Mouse (Mus musculus) heart, adult 2 months (tissue): ENCODE results near the gene Sh3kbp1. TPM values are rescaled to one million over a fixed set of nuclear protein-coding genes. Genes with fewer than 3 reads are reported as not detected.

ENCODE experiments used
- DNase-seq, 2 experiments: peaks; one replicate each; pipeline ENCODE4 v3.0.0; 2021
- H3K27ac ChIP-seq: fragments of 200-600 bp; 2 replicates; pipeline ENCODE4 v1.8.1; 2022
- H3K27me3 ChIP-seq: fragments of 200-500 bp; 2 replicates; pipeline ENCODE4 v1.6.1; 2012; ENCODE audit warnings: mild to moderate bottlenecking, low read length, inconsistent platforms, mixed read lengths; ENCODE audit not compliant: control insufficient read depth, insufficient read depth
- H3K36me3 ChIP-seq: fragments of 200-500 bp; 2 replicates; pipeline ENCODE4 v1.6.1; 2012; ENCODE audit warnings: low read length, inconsistent platforms; ENCODE audit not compliant: control insufficient read depth, insufficient read depth
- H3K4me1 ChIP-seq: fragments of 200-500 bp; 2 replicates; pipeline ENCODE4 v1.6.1; 2011; ENCODE audit warnings: low read length; ENCODE audit not compliant: control insufficient read depth, insufficient read depth
- H3K4me3 ChIP-seq: fragments of 200-600 bp; 2 replicates; pipeline ENCODE4 v1.8.1; 2022
- H3K79me2 ChIP-seq: fragments of 200-500 bp; replicated peaks from 2 replicates; pipeline ENCODE4 v1.6.1; 2012; ENCODE audit warnings: mild to moderate bottlenecking, inconsistent platforms, low read length, moderate library complexity, mixed read lengths; ENCODE audit not compliant: control insufficient read depth, insufficient read depth
- H3K9ac ChIP-seq: fragments of 200-500 bp; 2 replicates; pipeline ENCODE4 v1.6.1; 2012; ENCODE audit warnings: low read depth, mild to moderate bottlenecking, control low read depth, inconsistent platforms, low read length, mixed read lengths
- CTCF ChIP-seq: fragments of 200-600 bp; IDR thresholded peaks from 2 replicates; pipeline ENCODE4 v1.8.1; 2022; ENCODE audit warnings: antibody characterized with exemption, mild to moderate bottlenecking, moderate library complexity
- EP300 ChIP-seq: fragments of 200-500 bp; IDR thresholded peaks from 2 replicates; pipeline ENCODE4 v1.6.1; 2011; ENCODE audit warnings: low read depth, low read length, control low read depth; ENCODE audit not compliant: insufficient read depth
- POLR2A ChIP-seq: fragments of 200-500 bp; IDR thresholded peaks from 2 replicates; pipeline ENCODE4 v1.6.1; 2011; ENCODE audit warnings: mild to moderate bottlenecking, low read depth, low read length, control low read depth; ENCODE audit not compliant: insufficient read depth
- whole genome bisulfite sequencing: fragments of 180-500 bp; shearing (Covaris S2); methylation state at CpG from one replicate; pipeline ENCODE4 v1.1.7; 2018; 5-methylcytosine and 5-hydroxymethylcytosine counted together
- intact Hi-C: fragments of 180-260 bp; cut with DNase I; formaldehyde crosslinking; loops from one replicate; pipeline ENCODE4 v1.15.1; 2025
- polyA plus RNA-seq: library from polyadenylated mRNA; depleted of rRNA; stranded (reverse); fragments of >200 nt; gene quantifications from 2 replicates; pipeline ENCODE4 v1.2.3, GENCODE M21; 2012
- total RNA-seq, 2 experiments: library from RNA; stranded (reverse); gene quantifications; 2 replicates each; pipeline ENCODE4 v1.2.3; 2021

Gene Sh3kbp1
- total and polyA plus RNA-seq, 3 experiments, result 105 to 149 (median 132) TPM

- 93% methylated on average over 2 of the region's 2 CpGs for WGBS
- H3K79me2 ChIP-seq, result no peaks in the 10 kb centered on the region
Observed at GRCm38 (mm10) chrX:159702850-159703249, 75.8 kb downstream of the Sh3kbp1 start.

GRCm38 (mm10) chrX:159704381-159705004, 77.4 kb downstream of the Sh3kbp1 start:
- no peaks in the 10 kb centered on the region for H3K36me3 ChIP-seq
- intact Hi-C loops, result no loop called here
- 46% methylated on average over 4 of the region's 4 CpGs for WGBS

More at GRCm38 (mm10) chrX:159702850-159703249, 75.8 kb downstream of the Sh3kbp1 start:
- Histone ChIP-seq H3K27ac (no peak overlapping the region), H3K4me3 (no peak overlapping the region), H3K36me3 (no peaks in the 10 kb centered on the region), H3K27me3 (no peaks in the 10 kb centered on the region), H3K9ac (no peak overlapping the region), H3K4me1 (no peaks in the 10 kb centered on the region)
- intact Hi-C loops, result no loop called here
- no peak for TF ChIP-seq POLR2A
- no peak for TF ChIP-seq CTCF
- TF ChIP-seq EP300, result no peak
- DNase-seq, result no peak

GRCm38 (mm10) chrX:159705412-159705811, 78.3 kb downstream of the Sh3kbp1 start:
- Histone ChIP-seq H3K4me3 (no peak overlapping the region), H3K27ac (no peak overlapping the region), H3K9ac (no peak overlapping the region), H3K79me2 (no peaks in the 10 kb centered on the region), H3K4me1 (no peaks in the 10 kb centered on the region; the same call in 1 of the 2 replicates), H3K36me3 (no peaks in the 10 kb centered on the region), H3K27me3 (no peaks in the 10 kb centered on the region)
- TF ChIP-seq POLR2A, result no peak
- TF ChIP-seq CTCF, result no peak
- no peak for TF ChIP-seq EP300
- intact Hi-C loops, result no loop called here
- WGBS, result 77% methylated on average over 2 of the region's 2 CpGs
- DNase-seq, result no peak

More at GRCm38 (mm10) chrX:159704381-159705004, 77.4 kb downstream of the Sh3kbp1 start:
- H3K9ac ChIP-seq, result no peak overlapping the region
- H3K79me2 ChIP-seq, result no peaks in the 10 kb centered on the region
- TF ChIP-seq CTCF (no peak), POLR2A (no peak), EP300 (no peak)
- no peak overlapping the region for H3K4me3 ChIP-seq
- no peaks in the 10 kb centered on the region for H3K27me3 ChIP-seq
- no peak for DNase-seq
- H3K27ac ChIP-seq, result no peak overlapping the region
- no peaks in the 10 kb centered on the region; the same call in 1 of the 2 replicates for H3K4me1 ChIP-seq

- WGBS, result 39% methylated on average over 8 of the region's 8 CpGs
- no peak overlapping the region; the same call in 1 of the 2 replicates for H3K27ac ChIP-seq
- TF ChIP-seq CTCF, result no peak
- TF ChIP-seq POLR2A, result no peak
- no peak for TF ChIP-seq EP300
Observed at GRCm38 (mm10) chrX:159708076-159708830, 81.2 kb downstream of the Sh3kbp1 start.

GRCm38 (mm10) chrX:159709296-159709695, 82.2 kb downstream of the Sh3kbp1 start:
- WGBS, result 85% methylated on average over 6 of the region's 6 CpGs
- Histone ChIP-seq H3K27ac (no peak overlapping the region), H3K4me3 (no peak overlapping the region), H3K27me3 (no peaks in the 10 kb centered on the region), H3K9ac (no peak overlapping the region), H3K4me1 (no peaks in the 10 kb centered on the region; the same call in 1 of the 2 replicates), H3K36me3 (no peaks in the 10 kb centered on the region), H3K79me2 (no peaks in the 10 kb centered on the region)
- no peak for DNase-seq
- intact Hi-C loops, result no loop called here
- TF ChIP-seq EP300, result no peak
- TF ChIP-seq POLR2A, result no peak
- TF ChIP-seq CTCF, result no peak

More at GRCm38 (mm10) chrX:159708076-159708830, 81.2 kb downstream of the Sh3kbp1 start:
- Histone ChIP-seq H3K27me3 (no peaks in the 10 kb centered on the region), H3K36me3 (no peaks in the 10 kb centered on the region), H3K4me3 (no peak overlapping the region), H3K79me2 (no peaks in the 10 kb centered on the region), H3K9ac (no peak overlapping the region), H3K4me1 (no peaks in the 10 kb centered on the region; the same call in 1 of the 2 replicates)
- peak in 1 of 2 experiments; percentile 21 for DNase-seq
- intact Hi-C loops, result no loop called here
